Mouse (Mus musculus): ENCODE measurements at regions not wholly inside any gene's neighbourhood (a gene's known extent, or its start where the extent isn't known, plus 50 kb on each side); places are given as distances from the start of the nearest gene placed in this dataset.

GRCm38 (mm10) chr4:56686141-56686540 is 53.7 kb upstream of the Gm26657 start:
- DNase-seq, result no peak

DNA sequence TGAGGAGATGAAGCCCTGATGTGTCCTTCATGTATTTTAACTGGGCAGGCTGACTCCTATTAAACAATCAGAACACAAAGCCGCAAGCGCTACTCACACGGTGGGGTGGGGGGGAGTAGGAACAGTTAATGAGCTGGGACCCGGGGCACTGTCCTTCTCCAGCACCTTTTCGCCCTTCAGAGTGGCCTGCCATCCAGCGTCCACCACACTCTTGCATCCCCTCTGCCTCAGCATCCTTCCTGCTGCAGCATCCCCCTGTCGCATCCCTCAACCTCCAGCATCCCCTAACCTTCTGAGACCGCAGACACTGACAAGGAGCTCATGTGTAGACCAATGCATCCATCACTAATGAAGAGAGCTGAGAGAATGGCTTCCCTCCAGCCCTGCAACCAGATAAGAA is 54.2 kb upstream of the Gm26657 start:
- DNase-seq, result no peak

DNA sequence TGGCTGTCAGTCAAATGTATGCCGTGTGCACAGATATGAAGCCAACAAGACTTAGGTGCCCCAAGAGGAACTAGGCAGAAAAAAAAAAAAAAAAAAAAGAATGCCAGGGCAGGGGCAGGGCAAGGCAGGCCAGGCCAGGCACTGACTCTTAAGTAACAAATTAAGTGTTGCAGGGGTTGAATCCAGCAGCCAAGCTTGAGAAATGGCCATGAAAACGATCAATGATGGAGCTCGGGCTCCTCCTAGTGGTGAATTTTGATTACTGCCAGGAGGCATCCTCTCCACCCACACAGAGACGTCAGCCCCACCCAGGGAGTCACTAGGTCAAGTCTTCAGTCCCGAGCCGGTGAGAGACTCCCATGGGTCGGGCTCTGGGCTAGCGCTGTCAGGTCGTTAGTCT is 54.7 kb upstream of the Gm26657 start:
- DNase-seq, result peak; percentile 80

DNA sequence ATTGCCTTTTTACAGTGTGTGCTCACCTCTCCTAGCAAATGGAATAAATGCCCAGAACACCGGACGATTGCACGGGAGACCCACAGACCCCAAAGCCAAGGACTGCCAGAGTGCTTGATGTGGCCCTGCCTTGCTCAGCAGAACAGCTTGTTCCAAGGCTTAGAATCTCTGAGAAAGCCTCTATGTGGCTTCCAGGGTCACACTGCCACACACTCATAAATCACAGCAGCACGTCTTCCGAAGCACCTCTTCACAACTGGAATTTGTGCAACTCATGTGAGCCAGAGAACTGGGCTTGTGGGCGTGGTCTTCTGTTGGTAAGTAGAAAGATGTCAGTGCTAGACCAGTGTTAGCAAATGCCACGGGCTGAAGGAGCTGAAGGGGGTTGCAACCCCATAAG is 55.8 kb upstream of the Gm26657 start:
- no peak for DNase-seq

DNA sequence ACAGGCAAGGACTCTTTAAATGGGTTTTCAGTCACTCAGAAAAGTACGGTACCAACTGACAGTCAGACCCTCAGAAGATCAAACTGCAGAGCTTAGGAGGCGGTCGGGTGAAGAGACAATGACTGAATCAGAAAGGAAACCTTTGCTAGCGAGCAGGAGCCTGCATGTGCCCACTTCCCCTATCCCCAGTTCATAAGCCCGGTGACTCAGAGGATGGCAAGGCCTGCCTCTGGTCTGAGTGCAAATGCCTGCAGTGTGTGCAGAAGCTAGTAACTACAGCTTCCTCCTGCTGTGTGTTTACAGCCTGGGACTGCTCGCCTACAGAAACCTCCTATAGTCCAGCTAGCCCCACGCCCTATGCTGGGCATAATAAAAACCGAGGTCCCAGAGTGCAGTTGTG is 58.7 kb upstream of the Gm26657 start:
- no peak for DNase-seq

DNA sequence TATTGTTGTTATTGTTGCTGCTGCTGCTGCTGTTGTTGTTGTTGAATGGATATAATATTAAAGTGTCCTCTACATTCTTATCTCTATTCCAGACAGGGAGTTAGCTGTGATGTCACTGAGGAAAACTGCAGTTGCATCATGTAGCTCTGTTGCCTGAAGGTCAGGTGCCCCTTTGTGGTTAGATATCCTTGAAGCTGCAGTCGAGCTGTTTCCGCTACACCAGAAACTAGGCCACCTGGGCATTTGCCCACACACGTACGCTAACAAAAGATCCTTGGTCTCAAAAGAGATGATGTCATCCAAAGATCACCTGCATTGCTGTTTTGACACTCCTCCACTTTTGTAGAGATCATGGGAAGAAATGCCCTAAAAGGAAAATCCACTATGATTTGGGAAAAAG is 66.0 kb upstream of the Gm26657 start:
- DNase-seq, result no peak

DNA sequence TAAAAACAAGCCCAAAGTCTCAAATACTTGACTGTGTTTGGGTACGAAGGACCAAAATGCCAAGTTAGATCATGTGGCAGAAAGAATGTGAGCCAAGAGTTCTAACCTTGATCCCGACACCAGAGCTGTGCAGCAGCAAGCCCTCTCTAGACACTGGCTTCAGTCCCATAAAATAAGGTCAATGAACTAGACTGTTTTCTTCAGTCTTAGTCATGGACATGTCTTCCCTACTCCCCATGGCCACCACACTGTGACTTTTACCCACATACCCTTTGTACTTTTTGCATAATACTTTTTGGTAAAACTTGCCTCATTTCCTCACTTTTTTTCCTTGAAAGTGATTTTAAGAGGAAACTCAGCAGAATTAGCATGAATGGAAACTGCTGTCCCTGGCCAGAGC is 74.9 kb upstream of the Gm26657 start:
- no peak for DNase-seq

- DNase-seq, result no peak
These were observed 78.1 kb upstream of the Gm26657 start for GRCm38 (mm10) chr4:56661816-56662215.

- DNase-seq, result no peak
These were observed 82.8 kb upstream of the Gm26657 start for GRCm38 (mm10) chr4:56657046-56657445.

DNA sequence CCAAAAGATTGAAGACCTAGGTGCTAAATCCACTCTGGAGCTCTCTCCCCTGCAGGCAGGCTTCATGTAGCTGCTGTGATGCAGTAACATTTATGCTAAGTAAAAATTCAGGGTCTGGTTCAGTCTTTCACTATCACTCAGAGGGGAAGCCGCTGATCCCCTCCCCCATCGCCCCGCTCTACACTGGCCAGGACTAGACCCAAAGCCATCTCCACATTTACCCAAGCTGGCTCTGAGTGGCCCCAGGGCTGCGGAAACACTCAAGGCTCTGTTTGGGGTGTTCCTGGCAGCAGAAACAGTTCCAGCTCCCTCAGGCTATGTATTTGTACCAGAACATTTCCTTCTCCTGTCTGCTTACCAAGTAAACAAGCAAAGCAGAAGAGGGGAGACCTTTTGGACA is 85.5 kb upstream of the Gm26657 start:
- no peak for DNase-seq

GRCm38 (mm10) chr4:56652819-56653218 is 87.1 kb upstream of the Gm26657 start:
- DNase-seq, result peak; percentile 14

DNA sequence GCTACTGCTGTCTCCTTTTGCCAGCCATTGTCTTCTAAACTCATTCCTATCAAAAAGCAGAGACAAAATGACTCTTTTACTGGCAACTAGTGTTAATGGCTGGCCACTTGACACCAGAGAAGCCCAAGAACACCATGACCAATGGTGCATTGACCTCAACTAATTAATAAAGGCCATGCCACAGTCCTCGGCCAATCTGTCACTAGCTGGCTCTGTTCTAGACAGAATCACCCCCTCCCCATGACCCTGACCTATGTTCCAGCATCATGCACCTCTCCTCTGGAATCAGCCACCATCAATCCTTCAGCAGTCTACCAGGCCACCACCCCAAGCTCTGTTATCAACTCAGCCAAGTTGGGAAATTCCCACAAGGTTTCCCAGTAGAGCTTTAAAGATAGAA is 90.1 kb upstream of the Gm26657 start:
- DNase-seq, result no peak

DNA sequence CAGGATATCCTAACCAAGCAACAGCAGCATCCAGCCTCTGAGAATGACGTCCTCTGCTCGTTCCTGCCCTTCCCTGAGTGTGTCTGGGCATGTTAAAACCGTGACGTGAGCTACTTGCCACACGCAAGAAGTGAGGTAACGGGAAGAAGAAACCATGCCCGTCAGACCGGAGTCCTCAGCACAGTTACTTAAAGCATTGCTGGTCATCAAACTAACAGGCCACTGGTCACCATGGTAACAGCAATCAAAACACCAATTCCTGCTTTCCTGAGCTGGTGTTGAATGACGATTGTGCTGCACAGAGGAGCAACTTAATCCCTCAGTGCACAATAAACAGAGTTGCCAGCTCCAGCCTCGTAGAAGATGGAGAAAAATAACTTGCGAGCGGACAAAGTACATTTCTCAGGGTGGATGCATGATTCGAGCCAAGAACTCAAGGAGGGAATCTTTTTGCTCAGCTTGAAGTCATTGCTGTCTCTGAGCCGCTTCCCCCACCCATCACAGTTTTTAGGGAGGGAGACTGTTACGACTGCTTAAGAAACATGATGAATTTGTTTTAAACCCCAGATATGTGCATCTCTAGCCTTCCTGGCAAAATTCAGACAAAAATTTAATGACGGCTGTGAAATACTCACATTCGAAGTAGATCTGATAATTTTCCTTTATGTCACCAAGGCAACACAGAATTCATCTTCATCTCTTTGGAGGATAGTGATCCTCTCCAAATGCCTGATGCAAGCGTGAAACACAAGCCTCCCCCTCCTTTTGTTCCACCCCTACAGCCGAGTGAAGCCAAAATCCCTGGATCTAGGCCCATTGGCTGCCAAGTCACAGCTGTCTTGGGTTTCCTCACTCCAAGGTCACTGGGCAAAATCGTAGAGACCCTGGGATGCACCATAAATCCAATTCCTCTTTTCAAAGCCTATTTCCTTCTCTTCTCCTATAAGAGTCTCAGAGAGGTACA is 95.6 kb upstream of the Gm26657 start:
- no peak for DNase-seq

GRCm38 (mm10) chr4:56643491-56643890 is 96.4 kb upstream of the Gm26657 start:
- no peak for DNase-seq

DNA sequence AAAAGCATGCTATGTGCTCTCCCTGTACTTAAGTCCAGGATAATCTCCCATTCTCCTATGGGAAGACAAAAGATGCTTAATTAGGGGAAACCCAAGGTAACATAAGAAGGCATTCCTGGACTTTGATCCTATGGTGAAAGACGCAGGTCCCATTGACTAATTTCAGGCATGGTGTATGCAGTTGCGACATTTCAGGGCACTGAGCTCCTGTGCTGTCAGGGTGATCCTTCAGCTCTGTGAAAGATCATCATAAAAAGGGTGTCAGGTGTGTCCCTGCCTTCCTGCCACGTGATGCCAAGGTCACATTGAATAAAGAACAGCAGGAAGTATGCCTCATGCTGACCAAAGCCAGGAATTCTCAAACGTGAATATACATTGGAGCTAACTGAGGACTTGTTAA is 100.2 kb upstream of the Gm26657 start:
- no peak for DNase-seq

DNA sequence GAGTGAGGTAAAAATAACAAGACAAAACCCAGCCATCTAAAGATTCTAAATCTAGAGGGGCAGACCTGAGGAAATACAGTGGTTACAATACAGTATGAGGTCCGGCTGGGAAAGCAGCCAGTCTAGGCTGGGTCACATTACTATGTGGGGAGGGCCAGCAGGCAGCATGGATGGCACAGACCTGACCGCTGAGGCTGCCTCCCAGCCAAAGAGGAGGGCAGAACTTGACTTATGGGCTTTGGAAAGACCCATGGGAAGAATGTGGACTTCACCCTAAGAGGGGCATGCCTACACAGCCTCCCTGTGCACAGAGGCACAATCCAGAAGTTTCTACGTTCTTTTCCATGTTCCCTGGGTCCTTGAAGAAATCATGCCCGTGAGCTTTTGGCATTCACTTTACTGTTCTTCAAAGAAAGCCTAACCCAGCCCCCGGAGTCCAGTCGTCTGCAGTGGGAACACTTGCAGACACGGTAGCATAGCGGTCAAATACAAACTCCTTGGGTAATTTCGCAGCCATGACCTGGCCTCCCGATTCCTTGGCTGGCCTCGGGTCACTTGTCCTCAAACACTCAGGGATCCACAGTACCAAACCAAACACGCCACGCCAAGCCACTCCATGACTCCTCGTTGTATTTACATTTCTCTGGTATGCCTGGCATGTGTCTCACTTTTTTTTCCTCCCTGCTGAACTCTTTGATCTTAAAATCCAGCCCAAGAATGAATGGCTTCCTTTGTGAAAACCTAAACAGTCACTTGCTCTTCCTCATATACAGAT is 101.0 kb upstream of the Gm26657 start:
- DNase-seq, result no peak

GRCm38 (mm10) chr4:56636265-56636664 is 103.6 kb upstream of the Gm26657 start:
- DNase-seq, result no peak

GRCm38 (mm10) chr4:56633528-56633927 is 106.3 kb upstream of the Gm26657 start:
- no peak for DNase-seq

- no peak for DNase-seq
These were observed 109.6 kb upstream of the Gm26657 start for GRCm38 (mm10) chr4:56630251-56630650.

- DNase-seq, result no peak
These were observed 112.7 kb upstream of the Gm26657 start for GRCm38 (mm10) chr4:56627206-56627605.

DNA sequence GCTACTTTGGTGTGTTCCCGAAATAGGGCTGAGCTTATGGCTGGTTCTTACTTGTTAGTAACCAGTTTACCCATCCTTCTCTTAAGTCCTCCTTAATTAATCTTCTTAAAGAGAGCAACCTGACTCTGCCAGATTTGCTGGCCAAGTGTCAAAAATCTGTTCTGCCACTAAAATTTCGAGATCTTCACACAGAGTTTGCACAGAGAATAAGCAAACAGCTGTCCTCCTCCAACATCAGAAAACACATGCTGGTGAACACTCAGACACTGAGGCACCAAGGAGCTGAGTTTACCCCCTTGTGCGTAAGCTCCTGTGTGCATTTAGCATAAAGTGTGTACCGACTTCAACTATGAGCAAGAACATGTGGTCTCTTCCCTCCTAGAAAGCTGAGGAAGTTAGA is 118.1 kb upstream of the Gm26657 start:
- DNase-seq, result no peak

DNA sequence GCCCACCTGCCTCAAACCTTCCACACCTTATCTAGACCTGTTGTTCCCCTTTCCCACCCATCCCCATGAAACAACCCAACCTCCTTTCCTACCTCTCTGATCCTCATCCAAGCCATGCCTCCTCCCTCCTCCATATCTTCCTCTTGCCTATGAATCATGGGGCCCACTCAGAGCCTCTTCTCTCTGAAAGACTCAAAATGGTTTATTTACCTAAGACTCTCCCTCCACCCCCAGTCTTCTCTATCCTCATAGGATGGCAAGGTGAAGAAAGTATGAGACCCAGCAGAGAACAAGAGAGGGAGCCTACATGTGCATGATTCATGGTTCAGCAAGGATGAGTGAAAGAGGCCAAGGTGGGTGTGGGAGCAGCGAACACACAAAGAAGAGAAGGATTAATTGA is 118.5 kb upstream of the Gm26657 start:
- DNase-seq, result no peak

DNA sequence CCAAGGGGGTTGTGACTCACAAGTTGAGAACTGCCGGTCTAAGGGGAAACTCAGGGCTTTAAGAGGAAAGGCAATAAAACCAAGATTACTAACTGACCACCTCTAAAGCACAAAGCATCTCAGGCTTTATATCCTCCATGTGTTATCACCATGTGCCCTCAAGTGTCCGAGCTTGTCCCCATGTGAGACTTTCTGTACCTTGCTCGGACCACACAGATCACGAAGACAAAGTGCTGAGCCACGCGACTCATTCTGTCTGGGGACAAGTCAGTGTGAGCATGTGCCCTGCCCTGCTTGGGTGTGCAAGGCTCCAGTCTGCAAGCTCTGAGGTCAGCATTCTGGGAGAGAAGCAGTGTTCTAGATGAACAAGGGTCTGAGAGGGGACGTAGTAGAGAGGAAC is 119.2 kb upstream of the Gm26657 start:
- DNase-seq, result no peak

- no peak for DNase-seq
These were observed 120.1 kb upstream of the Gm26657 start for GRCm38 (mm10) chr4:56619803-56620202.

All from kidney, adult 11 months (tissue).